Comparison of ENCODE assay signal across 32 mouse cellular contexts in genomic region chr14:55194786-55195185, GRCm38 (mm10). TPM values are rescaled to one million over a fixed set of nuclear protein-coding genes. Genes with fewer than 3 reads are reported as not detected.
A peak's percentile ranks its signal among the peaks of the same experiment; 100 is the strongest.
DNase-seq lines count a peak whose midpoint lies in the region; ATAC-seq and TF ChIP-seq lines count a peak whose summit lies in the region.
"Had no signal": no experiment of that assay in that cellular context is flagged by ENCODE, and none has a peak within 500 bp of the region (broad histone marks: within the 10 kb centered on the region; RNA-seq: fewer than 3 reads in every experiment).

No protein-coding gene starts in this region.

- H3K4me2 ChIP-seq in forebrain, postnatal 0 days (ENCODE audit: low read depth): no peak overlapping the region
- peak overlapping the region; percentile 35; the same call in 1 of the 2 replicates for H3K4me2 ChIP-seq in kidney, postnatal 0 days (ENCODE audit: low read length)
- H3K4me2 ChIP-seq: embryonic facial prominence, embryonic 12.5 days; forebrain, embryonic 12.5 days; hindbrain, embryonic 15.5 days; liver, embryonic 12.5 days; midbrain, embryonic 13.5 days; neural tube, embryonic 15.5 days had no signal

- no peak for TF ChIP-seq CTCF in forebrain, postnatal 0 days (IDR thresholded peaks at IDR 0.05; ENCODE audit: low read depth)
- TF ChIP-seq CTCF in kidney, postnatal 0 days (IDR thresholded peaks at IDR 0.05; ENCODE audit: low read depth): no peak

- H3K36me3 ChIP-seq in forebrain, postnatal 0 days (ENCODE audit: insufficient read depth): no peaks in the 10 kb centered on the region
- no peaks in the 10 kb centered on the region for H3K36me3 ChIP-seq in forebrain, embryonic 10.5 days (replicated peaks)
- H3K36me3 ChIP-seq in kidney, postnatal 0 days (ENCODE audit: insufficient read depth, low read length): no peaks in the 10 kb centered on the region
- H3K36me3 ChIP-seq: embryonic facial prominence, embryonic 12.5 days; forebrain, embryonic 12.5 days; hindbrain, embryonic 10.5 days; hindbrain, embryonic 15.5 days; liver, embryonic 12.5 days; midbrain, embryonic 13.5 days; neural tube, embryonic 15.5 days had no signal

- H3K4me1 ChIP-seq in forebrain, postnatal 0 days (ENCODE audit: insufficient read depth): peaks cover 4% of the 10 kb centered on the region; the same call in 1 of the 2 replicates
- H3K4me1 ChIP-seq in forebrain, embryonic 10.5 days: peaks cover 11% of the 10 kb centered on the region
- 0 out of 2 replicates have a peak, but pooled peaks cover 3% of the 10 kb centered on the region for H3K4me1 ChIP-seq in kidney, postnatal 0 days (replicated peaks; ENCODE audit: insufficient read depth, low read length)
- H3K4me1 ChIP-seq: liver, embryonic 12.5 days had no signal

- H3K4me3 ChIP-seq in forebrain, postnatal 0 days (ENCODE audit: low read depth, low read length): no peak overlapping the region
- no peak overlapping the region for H3K4me3 ChIP-seq in forebrain, embryonic 10.5 days
- H3K4me3 ChIP-seq in kidney, postnatal 0 days (replicated peaks; ENCODE audit: low read depth, low read length): no peak overlapping the region
- H3K4me3 ChIP-seq: embryonic facial prominence, embryonic 12.5 days; erythroblast, embryonic 14.5 days; forebrain, embryonic 12.5 days; hindbrain, embryonic 10.5 days; hindbrain, embryonic 15.5 days; liver, embryonic 12.5 days; midbrain, embryonic 13.5 days; neural tube, embryonic 15.5 days had no signal

- 53% methylated on average over 6 of the region's 6 CpGs for WGBS in forebrain, postnatal 0 days
- WGBS in forebrain, embryonic 10.5 days: 65% methylated on average over 6 of the region's 6 CpGs
- 35% methylated on average over 6 of the region's 6 CpGs for WGBS in kidney, postnatal 0 days

- DNase-seq in forebrain, postnatal 0 days: peak; percentile 10
- no peak for DNase-seq in forebrain, embryonic 10.5 days (ENCODE audit: extremely low spot score, low spot score)
- DNase-seq in kidney, postnatal 0 days (ENCODE audit: low spot score): no peak
- no peak for DNase-seq in kidney, adult 9 months
- peak; percentile 28 for DNase-seq in embryo, embryonic 11 days
- peak; percentile 30 for DNase-seq in mesoderm, embryonic 11.5 days (ENCODE audit: low read depth, low spot score)
- no peak for DNase-seq in lung, postnatal 25 days (ENCODE audit: low spot score)
- DNase-seq: adrenal gland, adult 8-10 months; cerebellum, adult 11 months; cerebellum, adult 9-11 months; heart, postnatal 14 days; layer of hippocampus, postnatal 36 days; liver, postnatal 0 days; right cerebral cortex, postnatal 25 days had no signal

- no peak overlapping the region for H3K27ac ChIP-seq in forebrain, postnatal 0 days (ENCODE audit: low read depth, low read length)
- no peak overlapping the region for H3K27ac ChIP-seq in forebrain, embryonic 10.5 days
- no peak overlapping the region for H3K27ac ChIP-seq in kidney, postnatal 0 days
- H3K27ac ChIP-seq: embryonic facial prominence, embryonic 12.5 days; forebrain, embryonic 12.5 days; hindbrain, embryonic 10.5 days; hindbrain, embryonic 15.5 days; liver, embryonic 12.5 days; midbrain, embryonic 13.5 days; neural tube, embryonic 15.5 days; stomach, postnatal 0 days had no signal

- no peaks in the 10 kb centered on the region for H3K9me3 ChIP-seq in forebrain, postnatal 0 days (ENCODE audit: low read length)
- no peaks in the 10 kb centered on the region for H3K9me3 ChIP-seq in forebrain, embryonic 10.5 days
- H3K9me3 ChIP-seq in kidney, postnatal 0 days (replicated peaks; ENCODE audit: low read length): no peaks in the 10 kb centered on the region
- H3K9me3 ChIP-seq: embryonic facial prominence, embryonic 12.5 days; forebrain, embryonic 12.5 days; hindbrain, embryonic 10.5 days; hindbrain, embryonic 15.5 days; liver, embryonic 12.5 days; midbrain, embryonic 13.5 days; neural tube, embryonic 15.5 days had no signal

- H3K9ac ChIP-seq in forebrain, postnatal 0 days: no peak overlapping the region
- H3K9ac ChIP-seq in kidney, postnatal 0 days (ENCODE audit: low read depth, low read length): no peak overlapping the region
- H3K9ac ChIP-seq: embryonic facial prominence, embryonic 12.5 days; forebrain, embryonic 12.5 days; hindbrain, embryonic 15.5 days; liver, embryonic 12.5 days; liver, postnatal 0 days; midbrain, embryonic 13.5 days; neural tube, embryonic 15.5 days had no signal

- ATAC-seq in forebrain, postnatal 0 days: no peak
- ATAC-seq in kidney, postnatal 0 days (replicated peaks; ENCODE audit: low FRiP score, low read depth): no peak
- ATAC-seq in cerebellum, adult (ENCODE audit: insufficient number of reproducible peaks, low FRiP score, low TSS enrichment): no peak
- ATAC-seq: liver, embryonic 12.5 days; liver, postnatal 0 days; midbrain, embryonic 13.5 days had no signal

- H3K27me3 ChIP-seq in forebrain, postnatal 0 days (ENCODE audit: insufficient read depth, low read length): no peaks in the 10 kb centered on the region
- no peaks in the 10 kb centered on the region for H3K27me3 ChIP-seq in forebrain, embryonic 10.5 days (ENCODE audit: poor library complexity, severe bottlenecking)
- no peaks in the 10 kb centered on the region for H3K27me3 ChIP-seq in kidney, postnatal 0 days (ENCODE audit: insufficient read depth, low read length)
- H3K27me3 ChIP-seq: embryonic facial prominence, embryonic 12.5 days; forebrain, embryonic 12.5 days; hindbrain, embryonic 15.5 days; midbrain, embryonic 13.5 days had no signal

RNA-seq across cellular contexts. Expression of gene Dhrs2, which starts 27.0 kb away (rescaled TPM):
- total RNA-seq in forebrain, postnatal 0 days (2014; rRNA removed): 0.31 and 0.67 TPM in 2 replicates
- polyA plus RNA-seq in forebrain, postnatal 0 days (2015; fragmentation: Nextera tagmentation; extraction: Ambion mirVana): 0.30 and 0.57 TPM in 2 replicates
- not detected in 2 replicates for polyA plus RNA-seq in forebrain, embryonic 10.5 days (2016; fragmentation: Nextera tagmentation; extraction: Ambion mirVana)
- 0.09 TPM in 1 of 2 replicates, not detected in the other for polyA plus RNA-seq in kidney, postnatal 0 days (2015; fragmentation: Nextera tagmentation; extraction: Ambion mirVana)
- total RNA-seq: adrenal gland, adult 8-10 months; adrenal gland, postnatal 4 days; gastrocnemius, adult 18-20 months; heart, adult 8-10 months; heart, postnatal 14 days; layer of hippocampus, postnatal 36 days; left cerebral cortex, postnatal 14 days had no signal
- polyA plus RNA-seq: CD4-positive, CD25-positive, alpha-beta regulatory T cell, adult 4 months; erythroblast, embryonic 14.5 days; heart, embryonic 14.5 days; hindbrain, embryonic 10.5 days; inflammation-experienced regulatory T-cells, adult 6 months; large intestine, adult 2 months; liver, embryonic 12.5 days; liver, postnatal 0 days had no signal

Comparison
In these comparisons a context has a peak if more than half of its experiments do, and no peak if none do; other contexts are left out.
1. DNase-seq: peak in forebrain, postnatal 0 days (single experiment), embryo, embryonic 11 days (single experiment) and mesoderm, embryonic 11.5 days (single experiment); none in forebrain, embryonic 10.5 days (single experiment), kidney, postnatal 0 days (single experiment), kidney, adult 9 months (single experiment) and lung, postnatal 25 days (single experiment).